Mouse (Mus musculus): ENCODE results near the gene Diablo. TPM values are rescaled to one million over a fixed set of nuclear protein-coding genes. Genes with fewer than 3 reads are reported as not detected.

Gene Diablo
- total and polyA plus RNA-seq, 2 experiments = 31.4 to 32.8 TPM

- Histone ChIP-seq H3K9ac (ENCODE audit: low read depth, low read length) (no peak within 1 kb of the TSS), H3K27me3 (ENCODE audit: control insufficient read depth, insufficient read depth, low read length) (no peaks in the 10 kb centered on the region), H3K4me1 (ENCODE audit: control insufficient read depth, insufficient read depth, low read length) (peaks cover 4% of the 10 kb centered on the region; the same call in 1 of the 2 replicates), H3K36me3 (ENCODE audit: control insufficient read depth, insufficient read depth, low read length) (peaks cover 13% of the 10 kb centered on the region; the same call in 1 of the 2 replicates), H3K27ac (replicated peaks; ENCODE audit: insufficient read depth, low read depth, low read length) (no peak within 1 kb of the TSS), H3K79me2 (ENCODE audit: control insufficient read depth, insufficient read depth, low read length) (peaks cover 4% of the 10 kb centered on the region; the same call in 1 of the 2 replicates), H3K4me3 (ENCODE audit: insufficient read depth, low read depth, low read length) (peak within 1 kb of the TSS; percentile 76)
- whole genome bisulfite sequencing = 87% methylated on average over 7 of the region's 7 CpGs
- DNase-seq (ENCODE audit: extremely low read depth, low read depth, low spot score) = no peak
- TF ChIP-seq POLR2A (IDR thresholded peaks at IDR 0.05; ENCODE audit: extremely low read depth, insufficient read depth, low read length) (no peak), CTCF (IDR thresholded peaks at IDR 0.05; ENCODE audit: low read depth, low read length) (no peak)
Observed at GRCm38 (mm10) chr5:123525281-123525680, 1.3 kb upstream of the Diablo start, which contains the start of gene Gm49027. TSS of gene Gm49027 (minus strand) at chr5:123525488.

GRCm38 (mm10) chr5:123524393-123524750, 396 bp upstream of the Diablo start:
- TF ChIP-seq POLR2A (IDR thresholded peaks at IDR 0.05; ENCODE audit: extremely low read depth, insufficient read depth, low read length) (no peak), CTCF (IDR thresholded peaks at IDR 0.05; ENCODE audit: low read depth, low read length) (no peak)
- 2% methylated on average over 27 of the region's 27 CpGs for WGBS
- Histone ChIP-seq H3K27ac (replicated peaks; ENCODE audit: insufficient read depth, low read depth, low read length) (no peak overlapping the region), H3K27me3 (ENCODE audit: control insufficient read depth, insufficient read depth, low read length) (no peaks in the 10 kb centered on the region), H3K4me1 (ENCODE audit: control insufficient read depth, insufficient read depth, low read length) (peaks cover 4% of the 10 kb centered on the region; the same call in 1 of the 2 replicates), H3K9ac (ENCODE audit: low read depth, low read length) (peak overlapping the region; percentile 59), H3K79me2 (ENCODE audit: control insufficient read depth, insufficient read depth, low read length) (peaks cover 4% of the 10 kb centered on the region; the same call in 1 of the 2 replicates), H3K36me3 (ENCODE audit: control insufficient read depth, insufficient read depth, low read length) (peaks cover 11% of the 10 kb centered on the region; the same call in 1 of the 2 replicates), H3K4me3 (ENCODE audit: insufficient read depth, low read depth, low read length) (peak overlapping the region; percentile 76)
- DNase-seq (ENCODE audit: extremely low read depth, low read depth, low spot score) = no peak

GRCm38 (mm10) chr5:123522166-123522565, 1.8 kb downstream of the Diablo start:
- Histone ChIP-seq H3K27me3 (ENCODE audit: control insufficient read depth, insufficient read depth, low read length) (no peaks in the 10 kb centered on the region), H3K4me3 (ENCODE audit: insufficient read depth, low read depth, low read length) (no peak overlapping the region), H3K27ac (replicated peaks; ENCODE audit: insufficient read depth, low read depth, low read length) (no peak overlapping the region), H3K4me1 (ENCODE audit: control insufficient read depth, insufficient read depth, low read length) (peaks cover 4% of the 10 kb centered on the region; the same call in 1 of the 2 replicates), H3K36me3 (ENCODE audit: control insufficient read depth, insufficient read depth, low read length) (peaks cover 14% of the 10 kb centered on the region), H3K9ac (ENCODE audit: low read depth, low read length) (no peak overlapping the region), H3K79me2 (ENCODE audit: control insufficient read depth, insufficient read depth, low read length) (peaks cover 4% of the 10 kb centered on the region; the same call in 1 of the 2 replicates)
- 94% methylated on average over 1 of the region's 1 CpGs for WGBS
- no peak for TF ChIP-seq POLR2A (IDR thresholded peaks at IDR 0.05; ENCODE audit: extremely low read depth, insufficient read depth, low read length)
- no peak for TF ChIP-seq CTCF (IDR thresholded peaks at IDR 0.05; ENCODE audit: low read depth, low read length)
- no peak for DNase-seq (ENCODE audit: extremely low read depth, low read depth, low spot score)

- Histone ChIP-seq H3K4me1 (ENCODE audit: control insufficient read depth, insufficient read depth, low read length) (peaks cover 4% of the 10 kb centered on the region; the same call in 1 of the 2 replicates), H3K79me2 (ENCODE audit: control insufficient read depth, insufficient read depth, low read length) (peaks cover 4% of the 10 kb centered on the region; the same call in 1 of the 2 replicates), H3K4me3 (ENCODE audit: insufficient read depth, low read depth, low read length) (no peak overlapping the region), H3K9ac (ENCODE audit: low read depth, low read length) (no peak overlapping the region), H3K27me3 (ENCODE audit: control insufficient read depth, insufficient read depth, low read length) (no peaks in the 10 kb centered on the region), H3K27ac (replicated peaks; ENCODE audit: insufficient read depth, low read depth, low read length) (no peak overlapping the region), H3K36me3 (ENCODE audit: control insufficient read depth, insufficient read depth, low read length) (peaks cover 19% of the 10 kb centered on the region)
- no peak for DNase-seq (ENCODE audit: extremely low read depth, low read depth, low spot score)
- TF ChIP-seq CTCF (IDR thresholded peaks at IDR 0.05; ENCODE audit: low read depth, low read length) (no peak), POLR2A (IDR thresholded peaks at IDR 0.05; ENCODE audit: extremely low read depth, insufficient read depth, low read length) (no peak)
- WGBS = 95% methylated on average over 1 of the region's 1 CpGs
Observed at GRCm38 (mm10) chr5:123521621-123522020, 2.4 kb downstream of the Diablo start.

- peaks cover 4% of the 10 kb centered on the region; the same call in 1 of the 2 replicates for H3K4me1 ChIP-seq (ENCODE audit: control insufficient read depth, insufficient read depth, low read length)
- H3K36me3 ChIP-seq (ENCODE audit: control insufficient read depth, insufficient read depth, low read length) = peaks cover 23% of the 10 kb centered on the region
- H3K27ac ChIP-seq (replicated peaks; ENCODE audit: insufficient read depth, low read depth, low read length) = no peak overlapping the region
- WGBS = 96% methylated on average over 9 of the region's 9 CpGs
- no peak for DNase-seq (ENCODE audit: extremely low read depth, low read depth, low spot score)
- H3K27me3 ChIP-seq (ENCODE audit: control insufficient read depth, insufficient read depth, low read length) = no peaks in the 10 kb centered on the region
- H3K4me3 ChIP-seq (ENCODE audit: insufficient read depth, low read depth, low read length) = no peak overlapping the region
- no peak overlapping the region for H3K9ac ChIP-seq (ENCODE audit: low read depth, low read length)
- peaks cover 4% of the 10 kb centered on the region; the same call in 1 of the 2 replicates for H3K79me2 ChIP-seq (ENCODE audit: control insufficient read depth, insufficient read depth, low read length)
- TF ChIP-seq CTCF (IDR thresholded peaks at IDR 0.05; ENCODE audit: low read depth, low read length) (no peak), POLR2A (IDR thresholded peaks at IDR 0.05; ENCODE audit: extremely low read depth, insufficient read depth, low read length) (no peak)
Observed at GRCm38 (mm10) chr5:123520666-123521065, 3.3 kb downstream of the Diablo start.

- no peak for DNase-seq (ENCODE audit: extremely low read depth, low read depth, low spot score)
- Histone ChIP-seq H3K9ac (ENCODE audit: low read depth, low read length) (no peak overlapping the region), H3K4me3 (ENCODE audit: insufficient read depth, low read depth, low read length) (no peak overlapping the region), H3K36me3 (ENCODE audit: control insufficient read depth, insufficient read depth, low read length) (peaks cover 23% of the 10 kb centered on the region), H3K27ac (replicated peaks; ENCODE audit: insufficient read depth, low read depth, low read length) (no peak overlapping the region), H3K4me1 (ENCODE audit: control insufficient read depth, insufficient read depth, low read length) (no peaks in the 10 kb centered on the region), H3K27me3 (ENCODE audit: control insufficient read depth, insufficient read depth, low read length) (no peaks in the 10 kb centered on the region), H3K79me2 (ENCODE audit: control insufficient read depth, insufficient read depth, low read length) (no peaks in the 10 kb centered on the region)
- 94% methylated on average over 5 of the region's 5 CpGs for WGBS
- TF ChIP-seq POLR2A (IDR thresholded peaks at IDR 0.05; ENCODE audit: extremely low read depth, insufficient read depth, low read length) = no peak
Observed at GRCm38 (mm10) chr5:123514871-123515270, 9.1 kb downstream of the Diablo start.

Measured in liver, adult 2 months (tissue).